Mouse (Mus musculus) midbrain, embryonic 12.5 days (tissue): Measurements from ENCODE around the gene Smlr1. TPM values are rescaled to one million over a fixed set of nuclear protein-coding genes. Genes with fewer than 3 reads are reported as not detected.

ENCODE experiments used
- ATAC-seq: fragments of 200-750 bp; cut with Nextera tagmentation; 2 replicates; pipeline ENCODE4 v1.8.0; 2017; ENCODE audit warnings: low read depth, moderate TSS enrichment, moderate library complexity; ENCODE audit not compliant: low FRiP score
- H3K27ac ChIP-seq: fragments of 300-500 bp; sonication (generic); replicated peaks from 2 replicates; pipeline ENCODE4 v1.5.1; 2016; ENCODE audit warnings: mild to moderate bottlenecking
- H3K27me3 ChIP-seq: fragments of 300-500 bp; sonication (generic); 2 replicates; pipeline ENCODE4 v1.6.1; 2016; ENCODE audit warnings: mild to moderate bottlenecking
- H3K36me3 ChIP-seq: fragments of 300-500 bp; sonication (generic); 2 replicates; pipeline ENCODE4 v1.6.1; 2016
- H3K4me1 ChIP-seq: fragments of 300-500 bp; sonication (generic); 2 replicates; pipeline ENCODE4 v1.6.1; 2016
- H3K4me2 ChIP-seq: fragments of 300-500 bp; sonication (generic); replicated peaks from 2 replicates; pipeline ENCODE4 v1.6.1; 2016; ENCODE audit warnings: mild to moderate bottlenecking, moderate library complexity
- H3K4me3 ChIP-seq: fragments of 300-500 bp; sonication (generic); 2 replicates; pipeline ENCODE4 v1.5.1; 2016; ENCODE audit warnings: mild to moderate bottlenecking
- H3K9ac ChIP-seq: fragments of 300-500 bp; sonication (generic); replicated peaks from 2 replicates; pipeline ENCODE4 v1.6.1; 2016; ENCODE audit warnings: mild to moderate bottlenecking, moderate library complexity
- H3K9me3 ChIP-seq: fragments of 300-500 bp; sonication (generic); 2 replicates; pipeline ENCODE4 v1.6.1; 2016; ENCODE audit warnings: mild to moderate bottlenecking
- WGBS: fragments of 180-500 bp; shearing (Covaris S2); methylation state at CpG from one replicate; pipeline ENCODE4 v1.1.7; 2016; 5-methylcytosine and 5-hydroxymethylcytosine counted together
- polyA plus RNA-seq: library from polyadenylated mRNA; unstranded; fragments of >200 nt; fragmentation: Nextera tagmentation; extraction: Ambion mirVana; gene quantifications from 2 replicates; pipeline ENCODE4 v1.2.1, GENCODE M21; 2016

The Smlr1 gene
- polyA plus RNA-seq: not detected in 2 replicates

- no peak within 1 kb of the TSS for H3K4me2 ChIP-seq
- WGBS: 91% methylated on average over 10 of the region's 10 CpGs
- no peaks in the 10 kb centered on the region for H3K4me1 ChIP-seq
- no peak within 1 kb of the TSS for H3K27ac ChIP-seq
- H3K4me3 ChIP-seq: no peak within 1 kb of the TSS
- H3K9me3 ChIP-seq: no peaks in the 10 kb centered on the region
- no peaks in the 10 kb centered on the region for H3K36me3 ChIP-seq
- H3K9ac ChIP-seq: no peak within 1 kb of the TSS
- no peaks in the 10 kb centered on the region for H3K27me3 ChIP-seq
- ATAC-seq: no peak
Measured at GRCm38 (mm10) chr10:25535891-25536331, at the start of gene Smlr1. Smlr1 (minus strand) TSS chr10:25536267.

DNA sequence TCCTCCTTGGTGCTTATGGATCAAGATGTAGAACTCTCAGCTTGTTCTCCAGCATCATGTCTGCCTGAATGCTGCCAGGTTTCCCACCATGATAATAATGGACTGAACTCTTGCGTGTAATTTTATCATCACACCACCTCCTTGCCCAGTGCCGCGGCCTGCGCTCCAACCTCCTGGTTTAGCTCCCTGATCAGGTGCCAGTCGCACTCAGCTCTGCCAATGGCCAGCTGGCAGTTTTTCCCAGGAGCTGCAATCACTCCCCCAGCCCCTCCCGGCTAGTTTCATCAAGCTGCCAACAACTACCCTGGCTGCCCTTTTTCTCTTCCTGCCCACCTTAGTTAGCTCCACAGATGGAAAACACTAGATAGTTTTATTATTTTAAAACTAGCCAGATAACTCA is 48.8 kb upstream of the Smlr1 start:
- H3K27ac ChIP-seq: no peak overlapping the region
- no peak for ATAC-seq
- H3K36me3 ChIP-seq: no peaks in the 10 kb centered on the region
- H3K4me2 ChIP-seq: no peak overlapping the region
- no peaks in the 10 kb centered on the region for H3K9me3 ChIP-seq
- no peaks in the 10 kb centered on the region for H3K4me1 ChIP-seq
- 91% methylated on average over 6 of the region's 6 CpGs for WGBS
- no peaks in the 10 kb centered on the region for H3K27me3 ChIP-seq
- H3K9ac ChIP-seq: no peak overlapping the region
- H3K4me3 ChIP-seq: no peak overlapping the region

GRCm38 (mm10) chr10:25580066-25580465 is 44.0 kb upstream of the Smlr1 start:
- WGBS: 82% methylated on average over 2 of the region's 2 CpGs
- no peaks in the 10 kb centered on the region for H3K4me1 ChIP-seq
- no peaks in the 10 kb centered on the region for H3K27me3 ChIP-seq
- ATAC-seq: no peak
- no peak overlapping the region for H3K4me2 ChIP-seq
- no peaks in the 10 kb centered on the region for H3K36me3 ChIP-seq
- no peak overlapping the region for H3K27ac ChIP-seq
- no peaks in the 10 kb centered on the region for H3K9me3 ChIP-seq
- H3K4me3 ChIP-seq: no peak overlapping the region
- no peak overlapping the region for H3K9ac ChIP-seq

DNA sequence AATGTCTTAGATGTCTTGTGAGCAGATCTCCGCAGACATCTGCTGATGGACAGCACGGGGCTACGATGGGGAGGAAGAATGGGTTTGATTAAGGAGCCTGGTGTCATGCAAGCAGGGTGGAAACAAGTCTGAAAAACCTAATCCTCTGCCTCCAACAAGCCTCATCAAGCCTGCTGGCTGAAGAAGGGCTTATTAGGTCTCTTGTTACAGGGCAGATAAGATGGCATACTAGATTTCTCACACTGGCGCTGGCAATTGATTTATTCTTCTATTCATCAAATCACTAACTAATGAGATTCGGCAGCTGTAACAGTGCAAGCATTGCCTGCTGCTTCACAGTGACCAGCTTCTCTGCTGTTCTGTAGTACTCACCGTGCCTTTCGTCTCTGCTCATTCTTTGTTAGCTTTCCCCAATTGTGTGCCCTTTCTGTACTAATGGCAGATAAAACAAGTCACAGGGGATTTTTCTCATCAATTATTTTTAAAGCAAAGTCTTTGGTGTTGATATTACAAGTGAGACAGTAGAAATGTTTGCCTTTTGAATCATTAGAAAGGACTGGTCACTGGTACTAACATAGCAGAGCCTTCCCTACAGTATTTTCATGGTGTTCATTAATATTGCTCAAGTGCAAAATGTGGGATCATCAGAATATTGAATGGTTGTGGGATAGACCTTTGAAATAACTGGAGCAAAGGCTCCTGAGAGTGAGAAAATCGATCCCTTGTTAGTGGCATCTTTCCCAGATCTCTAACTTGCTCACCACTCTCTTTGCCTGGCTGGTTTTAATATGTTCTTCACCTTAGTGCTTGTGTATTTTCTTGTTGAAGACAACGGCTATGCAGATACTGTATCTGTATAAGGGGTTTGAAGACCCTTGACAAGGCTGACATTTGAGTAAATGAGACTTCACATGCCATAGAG is 35.5 kb upstream of the Smlr1 start:
- Histone ChIP-seq H3K9ac (no peak overlapping the region), H3K4me3 (0 out of 2 replicates have a peak overlapping the region, but pooled peaks have one; percentile 7), H3K4me1 (peaks cover 17% of the 10 kb centered on the region), H3K27ac (peak overlapping the region; percentile 69), H3K4me2 (peak overlapping the region; percentile 38), H3K36me3 (no peaks in the 10 kb centered on the region), H3K27me3 (no peaks in the 10 kb centered on the region), H3K9me3 (no peaks in the 10 kb centered on the region)
- ATAC-seq: peak; percentile 92
- 30% methylated on average over 9 of the region's 9 CpGs for WGBS

DNA sequence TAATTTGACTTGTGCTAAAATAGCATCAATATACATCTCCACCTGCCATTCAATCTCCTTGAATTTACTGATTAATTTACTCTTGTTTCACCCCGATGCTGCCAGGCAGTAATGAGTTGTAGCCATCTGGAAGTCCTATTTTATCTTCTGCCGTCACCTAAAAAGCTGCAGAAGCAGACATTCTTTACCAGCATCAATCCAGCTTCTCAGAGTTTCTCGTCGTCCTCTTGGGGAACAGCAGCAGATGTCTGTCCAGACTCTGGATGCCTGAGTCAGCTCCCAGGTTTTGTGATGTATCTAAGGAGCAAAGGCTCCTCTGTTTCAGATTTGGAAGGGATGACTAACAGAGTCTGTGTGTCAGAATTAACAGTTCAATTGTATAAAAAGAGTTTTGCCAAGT is 16.9 kb upstream of the Smlr1 start:
- Histone ChIP-seq H3K27ac (no peak overlapping the region), H3K4me2 (no peak overlapping the region), H3K4me1 (no peaks in the 10 kb centered on the region), H3K9me3 (no peaks in the 10 kb centered on the region), H3K36me3 (no peaks in the 10 kb centered on the region), H3K27me3 (no peaks in the 10 kb centered on the region), H3K4me3 (no peak overlapping the region), H3K9ac (no peak overlapping the region)
- 86% methylated on average over 4 of the region's 4 CpGs for WGBS
- no peak for ATAC-seq

DNA sequence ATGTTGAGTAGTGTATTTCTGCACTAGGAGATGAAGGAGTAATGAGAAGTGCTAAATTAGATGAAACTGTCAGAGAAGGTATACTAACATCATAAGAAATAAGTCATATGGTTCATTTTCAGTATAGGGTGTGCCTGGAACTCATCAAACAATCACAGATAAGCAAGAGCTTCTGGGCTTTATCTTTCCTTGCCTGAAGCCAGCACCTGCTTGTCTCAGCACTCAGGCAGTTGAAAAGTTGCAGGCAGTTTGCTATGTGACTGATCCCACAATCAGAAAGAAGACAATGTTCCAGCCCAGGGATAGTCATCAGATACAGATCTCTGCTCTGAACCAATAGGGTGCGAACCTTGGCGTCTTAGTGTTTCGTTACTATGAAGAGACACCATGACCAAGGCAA is 5.0 kb upstream of the Smlr1 start:
- no peaks in the 10 kb centered on the region for H3K9me3 ChIP-seq
- 100% methylated on average over 3 of the region's 3 CpGs for WGBS
- no peaks in the 10 kb centered on the region for H3K4me1 ChIP-seq
- no peaks in the 10 kb centered on the region for H3K27me3 ChIP-seq
- no peak overlapping the region for H3K9ac ChIP-seq
- ATAC-seq: no peak
- H3K36me3 ChIP-seq: no peaks in the 10 kb centered on the region
- no peak overlapping the region for H3K4me3 ChIP-seq
- H3K4me2 ChIP-seq: no peak overlapping the region
- no peak overlapping the region for H3K27ac ChIP-seq

GRCm38 (mm10) chr10:25539771-25540168 is 3.7 kb upstream of the Smlr1 start:
- Histone ChIP-seq H3K27me3 (no peaks in the 10 kb centered on the region), H3K36me3 (no peaks in the 10 kb centered on the region), H3K4me2 (no peak overlapping the region), H3K9me3 (no peaks in the 10 kb centered on the region), H3K4me3 (no peak overlapping the region), H3K4me1 (no peaks in the 10 kb centered on the region), H3K27ac (no peak overlapping the region), H3K9ac (no peak overlapping the region)
- WGBS: 76% methylated on average over 6 of the region's 6 CpGs
- no peak for ATAC-seq

GRCm38 (mm10) chr10:25539146-25539770 is 3.2 kb upstream of the Smlr1 start:
- Histone ChIP-seq H3K27ac (no peak overlapping the region), H3K36me3 (no peaks in the 10 kb centered on the region), H3K4me2 (no peak overlapping the region), H3K27me3 (no peaks in the 10 kb centered on the region), H3K9ac (no peak overlapping the region), H3K4me3 (no peak overlapping the region), H3K9me3 (no peaks in the 10 kb centered on the region), H3K4me1 (no peaks in the 10 kb centered on the region)
- no peak for ATAC-seq
- WGBS: 78% methylated on average over 4 of the region's 4 CpGs

GRCm38 (mm10) chr10:25538738-25539137 is 2.7 kb upstream of the Smlr1 start:
- Histone ChIP-seq H3K4me2 (no peak overlapping the region), H3K27me3 (no peaks in the 10 kb centered on the region), H3K36me3 (no peaks in the 10 kb centered on the region), H3K9ac (no peak overlapping the region), H3K9me3 (no peaks in the 10 kb centered on the region), H3K27ac (no peak overlapping the region), H3K4me1 (no peaks in the 10 kb centered on the region), H3K4me3 (no peak overlapping the region)
- ATAC-seq: no peak
- WGBS: 73% methylated on average over 1 of the region's 1 CpGs

DNA sequence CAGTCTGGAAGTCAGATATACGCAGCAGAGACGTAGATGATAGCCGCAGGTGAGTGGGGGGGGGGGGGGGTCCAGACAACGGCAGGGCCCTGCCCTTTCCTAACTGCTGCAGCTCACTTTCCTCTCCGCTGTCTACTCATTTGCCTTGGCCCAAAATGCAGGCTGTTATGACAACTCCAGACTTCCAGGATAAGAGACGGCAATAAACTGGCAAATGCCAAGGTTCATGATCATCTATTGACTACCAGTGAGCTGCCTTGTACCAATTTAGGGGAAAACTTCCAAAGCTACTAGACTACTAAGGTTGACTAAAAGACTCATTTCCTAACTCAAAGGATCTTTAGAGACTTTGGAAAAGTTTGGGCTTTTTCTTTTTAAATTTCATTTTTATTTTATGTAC is 554 bp upstream of the Smlr1 start:
- ATAC-seq: no peak
- Histone ChIP-seq H3K9ac (no peak overlapping the region), H3K4me3 (no peak overlapping the region), H3K27me3 (no peaks in the 10 kb centered on the region), H3K27ac (no peak overlapping the region), H3K4me2 (no peak overlapping the region), H3K4me1 (no peaks in the 10 kb centered on the region), H3K9me3 (no peaks in the 10 kb centered on the region), H3K36me3 (no peaks in the 10 kb centered on the region)
- WGBS: 95% methylated on average over 6 of the region's 6 CpGs

- Histone ChIP-seq H3K4me2 (no peak overlapping the region), H3K27me3 (no peaks in the 10 kb centered on the region), H3K4me3 (no peak overlapping the region), H3K9ac (no peak overlapping the region), H3K4me1 (no peaks in the 10 kb centered on the region), H3K27ac (no peak overlapping the region), H3K9me3 (no peaks in the 10 kb centered on the region), H3K36me3 (no peaks in the 10 kb centered on the region)
- no peak for ATAC-seq
- WGBS: 85% methylated on average over 5 of the region's 5 CpGs
Measured at GRCm38 (mm10) chr10:25534467-25534866, 1.6 kb downstream of the Smlr1 start.

- Histone ChIP-seq H3K9ac (no peak overlapping the region), H3K4me2 (no peak overlapping the region), H3K27me3 (no peaks in the 10 kb centered on the region), H3K36me3 (no peaks in the 10 kb centered on the region), H3K27ac (no peak overlapping the region), H3K4me1 (no peaks in the 10 kb centered on the region), H3K9me3 (no peaks in the 10 kb centered on the region), H3K4me3 (no peak overlapping the region)
- no peak for ATAC-seq
- 91% methylated on average over 9 of the region's 9 CpGs for WGBS
Measured at GRCm38 (mm10) chr10:25533513-25534246, 2.4 kb downstream of the Smlr1 start.
